Mouse (Mus musculus) kidney, adult 2 months (tissue): Measurements from ENCODE around the gene Helz2.

Experiments
- CTCF ChIP-seq: fragments of 200-500 bp; conservative IDR thresholded peaks from 2 replicates; pipeline ENCODE4 v1.5.1; 2011; ENCODE audit warnings: low read depth, mild to moderate bottlenecking, control low read depth, low read length, moderate library complexity, mixed read lengths; ENCODE audit not compliant: insufficient read depth, insufficient read length
- POLR2A ChIP-seq: fragments of 200-500 bp; IDR thresholded peaks from one replicate; pipeline ENCODE4 v1.6.1; 2011; ENCODE audit warnings: low read depth, low read length, control low read depth

- TF ChIP-seq POLR2A = no peak
- TF ChIP-seq CTCF = no peak
Observed at GRCm38 (mm10) chr2:181231171-181231570, 10.7 kb downstream of the Helz2 start.
